Mouse (Mus musculus) brain, embryonic 14.5 days (tissue): ENCODE data around the gene Ttc28.

Experiments
- CTCF ChIP-seq: fragments of 200-500 bp; IDR thresholded peaks from 2 replicates; pipeline ENCODE4 v1.5.1; 2012; ENCODE audit warnings: inconsistent platforms, mild to moderate bottlenecking, moderate library complexity, borderline replicate concordance; ENCODE audit not compliant: insufficient read depth, insufficient read length; ENCODE audit errors: extremely low read depth
- POLR2A ChIP-seq: fragments of 200-500 bp; IDR thresholded peaks from 2 replicates; pipeline ENCODE4 v1.6.1; 2012; ENCODE audit warnings: mild to moderate bottlenecking, inconsistent platforms, borderline replicate concordance; ENCODE audit not compliant: poor library complexity, insufficient read depth, insufficient read length, severe bottlenecking; ENCODE audit errors: extremely low read depth

DNA sequence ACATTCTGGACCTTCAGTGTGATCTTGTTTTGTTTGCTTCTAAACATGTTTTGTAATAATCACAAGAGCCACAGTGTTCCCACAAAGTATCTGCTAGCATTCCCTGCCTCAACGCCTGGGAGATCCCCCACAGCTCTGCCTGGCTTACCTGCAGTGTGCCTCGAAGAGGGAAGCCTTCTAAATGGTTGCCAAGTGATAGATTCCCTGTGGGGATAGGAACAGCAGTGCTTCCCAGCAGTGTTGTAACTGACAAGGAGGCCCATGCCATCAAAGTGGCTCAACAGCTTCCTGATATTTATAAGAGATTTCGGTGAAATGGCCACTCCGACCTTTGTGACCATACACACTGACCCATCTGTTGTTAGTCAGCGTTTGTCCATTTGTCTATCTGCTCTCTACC lies 324.6 kb downstream of the Ttc28 start:
- no peak for TF ChIP-seq POLR2A
- TF ChIP-seq CTCF = no peak
